Mouse (Mus musculus) CH12.LX (cell line): ENCODE results near the gene Daglb. TPM values are rescaled to one million over a fixed set of nuclear protein-coding genes. Genes with fewer than 3 reads are reported as not detected.

ENCODE experiments used
- DNase-seq: peaks from one replicate; pipeline ENCODE4 v3.0.0-alpha.2; 2013; ENCODE audit errors: extremely low read depth
- H3K27ac ChIP-seq: 2 replicates; pipeline ENCODE4 v1.5.1; 2012; ENCODE audit warnings: low read depth, mild to moderate bottlenecking, control low read depth, moderate library complexity; ENCODE audit not compliant: insufficient read depth
- H3K27me3 ChIP-seq: replicated peaks from 2 replicates; pipeline ENCODE3; 2012; ENCODE audit warnings: inconsistent platforms
- H3K36me3 ChIP-seq, 2 experiments: replicated peaks in 1 of 2; 2 replicates each; pipeline versions ENCODE3 to v1.6.1; 2012; ENCODE audit warnings: inconsistent platforms in 1 of 2, low read length in 1 of 2, mild to moderate bottlenecking in 1 of 2, mixed read lengths in 1 of 2, moderate library complexity in 1 of 2; ENCODE audit not compliant: control insufficient read depth in 1 of 2, insufficient read depth in 1 of 2
- H3K4me1 ChIP-seq, 2 experiments: 2 replicates each; pipeline ENCODE4 v1.6.1; 2012; ENCODE audit warnings: inconsistent platforms in 1 of 2, moderate library complexity in 1 of 2; ENCODE audit not compliant: insufficient read depth in 2 of 2, control insufficient read depth in 1 of 2
- H3K4me2 ChIP-seq: 2 replicates; pipeline ENCODE4 v1.6.1; 2012; ENCODE audit warnings: low read depth, mild to moderate bottlenecking, control low read depth; ENCODE audit not compliant: poor library complexity, insufficient read depth, severe bottlenecking
- H3K4me3 ChIP-seq, 3 experiments: fragments of 150-350 bp in 1 of 3; sonication (generic) in 1 of 3; replicated peaks in 1 of 3; 2 replicates each; pipeline versions ENCODE3 to v1.5.1; 2011 to 2012; ENCODE audit warnings: low read depth in 2 of 3, low read length in 2 of 3, mild to moderate bottlenecking in 2 of 3, moderate library complexity in 2 of 3, control low read depth in 1 of 3, improper control_type of control experiment in 1 of 3, inconsistent platforms in 1 of 3, mixed read lengths in 1 of 3; ENCODE audit not compliant: poor library complexity in 1 of 3
- H3K79me2 ChIP-seq: replicated peaks from 2 replicates; pipeline ENCODE4 v1.6.1; 2012; ENCODE audit warnings: mild to moderate bottlenecking, moderate library complexity; ENCODE audit not compliant: control insufficient read depth, poor library complexity, insufficient read depth, severe bottlenecking; ENCODE audit errors: extremely low read depth
- H3K9ac ChIP-seq: 2 replicates; pipeline ENCODE4 v1.6.1; 2012; ENCODE audit warnings: low read depth, mild to moderate bottlenecking, control low read depth, moderate library complexity; ENCODE audit not compliant: insufficient read depth
- H3K9me3 ChIP-seq: replicated peaks from 2 replicates; pipeline ENCODE3; 2012; ENCODE audit warnings: low read length, inconsistent platforms, mixed read lengths
- CHD2 ChIP-seq: IDR thresholded peaks from 2 replicates; pipeline ENCODE4 v1.6.1; 2011; ENCODE audit warnings: low read length, improper control_type of control experiment
- CTCF ChIP-seq, 2 experiments: IDR thresholded peaks in 1 of 2; conservative IDR thresholded peaks in 1 of 2; 2 replicates each; pipeline ENCODE4 v1.5.1; 2011 to 2012; ENCODE audit warnings: low read depth in 2 of 2, low read length in 2 of 2, improper control_type of control experiment in 1 of 2, inconsistent platforms in 1 of 2, mild to moderate bottlenecking in 1 of 2, moderate library complexity in 1 of 2
- E2F4 ChIP-seq: IDR thresholded peaks from 2 replicates; pipeline ENCODE4 v1.6.1; 2011; ENCODE audit warnings: low read depth, low read length, improper control_type of control experiment; ENCODE audit not compliant: insufficient replicate concordance
- ETS1 ChIP-seq: conservative IDR thresholded peaks from 2 replicates; pipeline ENCODE4 v1.6.1; 2012; ENCODE audit warnings: low read depth, mild to moderate bottlenecking, inconsistent platforms, low read length, improper control_type of control experiment, moderate library complexity
- IRF4 ChIP-seq: IDR thresholded peaks from 2 replicates; pipeline ENCODE4 v1.6.1; 2014; ENCODE audit warnings: low read depth, mild to moderate bottlenecking, inconsistent platforms, low read length, improper control_type of control experiment
- JUN ChIP-seq: IDR thresholded peaks from 2 replicates; pipeline ENCODE4 v1.6.1; 2011; ENCODE audit warnings: low read depth, mild to moderate bottlenecking, low read length, improper control_type of control experiment, moderate library complexity; ENCODE audit not compliant: insufficient read depth
- MEF2A ChIP-seq: IDR thresholded peaks from 2 replicates; pipeline ENCODE4 v1.6.1; 2014; ENCODE audit warnings: low read depth, mild to moderate bottlenecking, inconsistent platforms, low read length, improper control_type of control experiment, borderline replicate concordance
- MXI1 ChIP-seq: IDR thresholded peaks from 2 replicates; pipeline ENCODE4 v1.6.1; 2011; ENCODE audit warnings: mild to moderate bottlenecking, low read depth, low read length, improper control_type of control experiment
- MYC ChIP-seq: IDR thresholded peaks from 2 replicates; pipeline ENCODE4 v1.6.1; 2011; ENCODE audit warnings: low read depth, mild to moderate bottlenecking, improper control_type of control experiment, low read length
- PAX5 ChIP-seq: IDR thresholded peaks from 2 replicates; pipeline ENCODE4 v1.6.1; 2012; ENCODE audit warnings: low read length, inconsistent platforms, mixed read lengths
- POLR2AphosphoS2 ChIP-seq: IDR thresholded peaks from 2 replicates; pipeline ENCODE4 v1.6.1; 2011; ENCODE audit warnings: low read depth, low read length, improper control_type of control experiment
- RAD21 ChIP-seq: IDR thresholded peaks from 2 replicates; pipeline ENCODE4 v1.6.1; 2011; ENCODE audit warnings: low read depth, mild to moderate bottlenecking, low read length, improper control_type of control experiment, moderate library complexity
- RCOR1 ChIP-seq: conservative IDR thresholded peaks from 2 replicates; pipeline ENCODE4 v1.6.1; 2012; ENCODE audit warnings: low read depth, mild to moderate bottlenecking, inconsistent platforms, low read length, improper control_type of control experiment
- SMC3 ChIP-seq: IDR thresholded peaks from 2 replicates; pipeline ENCODE4 v1.6.1; 2011; ENCODE audit warnings: low read depth, low read length, improper control_type of control experiment
- USF1 ChIP-seq: IDR thresholded peaks from 2 replicates; pipeline ENCODE4 v1.6.1; 2014; ENCODE audit warnings: low read depth, mild to moderate bottlenecking, inconsistent platforms, low read length, improper control_type of control experiment
- ZNF384 ChIP-seq: IDR thresholded peaks from 2 replicates; pipeline ENCODE4 v1.6.1; 2012; ENCODE audit warnings: low read depth, low read length, improper control_type of control experiment, inconsistent platforms
- dilution Hi-C: fragments of 300-500 bp; cut with MboI; formaldehyde crosslinking; loops from 2 replicates; pipeline ENCODE4 v1.14.3; 2020; ENCODE audit warnings: low sequenced_read_pairs; ENCODE audit not compliant: extremely low pct_unique_long_range_greater_than_20kb, extremely low pct_ligation_motif_present
- in situ Hi-C: fragments of 300-500 bp; cut with MboI; formaldehyde crosslinking; loops from 3 replicates; pipeline ENCODE4 v1.14.3; 2019; ENCODE audit warnings: low sequenced_read_pairs, low pct_ligation_motif_present, low pct_unique_long_range_greater_than_20kb, mixed read lengths
- polyA plus RNA-seq: library from polyadenylated mRNA; unstranded; fragments of >175 nt; gene quantifications from 2 replicates; pipeline ENCODE4 v1.2.1, GENCODE M21; 2012; ENCODE audit warnings: low read depth; ENCODE audit not compliant: insufficient read length
- total RNA-seq, 2 experiments: library from RNA; depleted of rRNA; stranded (reverse); fragments of 300-350 nt in 1 of 2; fragments of >200 nt in 1 of 2; gene quantifications; 2 replicates each; pipeline ENCODE4 v1.2.3; 2012 to 2014

The Daglb gene
- total and polyA plus RNA-seq, 3 experiments = 10.4 to 11.9 (median 11.4) TPM

GRCm38 (mm10) chr5:143471165-143471546, 6.8 kb downstream of the Daglb start:
- dilution Hi-C loops = no loop called here
- peaks cover 43 to 86% of the 10 kb centered on the region in 2 experiments for H3K36me3 ChIP-seq
- H3K27ac ChIP-seq = peak overlapping the region; percentile 47; the same call in 1 of the 2 replicates
- H3K9me3 ChIP-seq = no peaks in the 10 kb centered on the region
- TF ChIP-seq MYC (peak; percentile 10; the same call in 1 of the 2 replicates), MXI1 (0 out of 2 replicates have a peak, but pooled peaks have one; percentile 20), RAD21 (no peak)
- H3K27me3 ChIP-seq = no peaks in the 10 kb centered on the region
- no peak for DNase-seq
- H3K79me2 ChIP-seq = no peaks in the 10 kb centered on the region
- in situ Hi-C loops = no loop called here
- H3K4me1 ChIP-seq = peaks cover 12 to 34% of the 10 kb centered on the region in 2 experiments
- no peak overlapping the region for H3K4me3 ChIP-seq
- H3K9ac ChIP-seq = no peak overlapping the region
- H3K4me2 ChIP-seq = 0 out of 2 replicates have a peak overlapping the region, but pooled peaks have one; percentile 16

GRCm38 (mm10) chr5:143471953-143472618, 7.7 kb downstream of the Daglb start:
- H3K9ac ChIP-seq = no peak overlapping the region
- no peaks in the 10 kb centered on the region for H3K27me3 ChIP-seq
- in situ Hi-C loops = no loop called here
- DNase-seq = no peak
- no peak overlapping the region for H3K4me2 ChIP-seq
- H3K4me3 ChIP-seq = no peak overlapping the region
- H3K27ac ChIP-seq = no peak overlapping the region
- peaks cover 12 to 28% of the 10 kb centered on the region in 2 experiments for H3K4me1 ChIP-seq
- no peaks in the 10 kb centered on the region for H3K9me3 ChIP-seq
- H3K79me2 ChIP-seq = no peaks in the 10 kb centered on the region
- TF ChIP-seq ETS1 (no peak), E2F4 (no peak), JUN (no peak), PAX5 (no peak), MEF2A (no peak)
- H3K36me3 ChIP-seq = peaks cover 46 to 87% of the 10 kb centered on the region in 2 experiments
- dilution Hi-C loops = no loop called here

- peaks cover 57 to 89% of the 10 kb centered on the region in 2 experiments for H3K36me3 ChIP-seq
- no peak for DNase-seq
- H3K79me2 ChIP-seq = no peaks in the 10 kb centered on the region
- H3K4me3 ChIP-seq = no peak overlapping the region
- H3K9ac ChIP-seq = no peak overlapping the region
- no peak overlapping the region for H3K4me2 ChIP-seq
- peaks cover 11 to 18% of the 10 kb centered on the region in 2 experiments for H3K4me1 ChIP-seq
- H3K27me3 ChIP-seq = no peaks in the 10 kb centered on the region
- no peaks in the 10 kb centered on the region for H3K9me3 ChIP-seq
- dilution Hi-C loops = no loop called here
- no peak for TF ChIP-seq RCOR1
- TF ChIP-seq PAX5 = no peak
- no peak for TF ChIP-seq CTCF (conservative IDR thresholded peaks at IDR 0.05 in 1 of 2, IDR thresholded peaks at IDR 0.05 in 1 of 2; ENCODE audit: low read depth in 2 of 2, low read length in 2 of 2)
- no peak for TF ChIP-seq IRF4
- TF ChIP-seq CHD2 = no peak
- no peak for TF ChIP-seq SMC3
- TF ChIP-seq POLR2AphosphoS2 = no peak
- TF ChIP-seq USF1 = no peak
- TF ChIP-seq RAD21 = no peak
- TF ChIP-seq MXI1 = no peak
- TF ChIP-seq E2F4 = no peak
- no peak for TF ChIP-seq ZNF384
- H3K27ac ChIP-seq = no peak overlapping the region
- in situ Hi-C loops = no loop called here
These were observed 10.9 kb downstream of the Daglb start for GRCm38 (mm10) chr5:143475153-143475844.
